Mouse (Mus musculus) fibroblast of lung, adult 2 months (primary cell): ENCODE data around the gene Cstf1.

ENCODE experiments used
- DNase-seq: peaks from one replicate; pipeline ENCODE4 v3.0.0-alpha.2; 2011; ENCODE audit warnings: low read depth

Gene Cstf1

DNA sequence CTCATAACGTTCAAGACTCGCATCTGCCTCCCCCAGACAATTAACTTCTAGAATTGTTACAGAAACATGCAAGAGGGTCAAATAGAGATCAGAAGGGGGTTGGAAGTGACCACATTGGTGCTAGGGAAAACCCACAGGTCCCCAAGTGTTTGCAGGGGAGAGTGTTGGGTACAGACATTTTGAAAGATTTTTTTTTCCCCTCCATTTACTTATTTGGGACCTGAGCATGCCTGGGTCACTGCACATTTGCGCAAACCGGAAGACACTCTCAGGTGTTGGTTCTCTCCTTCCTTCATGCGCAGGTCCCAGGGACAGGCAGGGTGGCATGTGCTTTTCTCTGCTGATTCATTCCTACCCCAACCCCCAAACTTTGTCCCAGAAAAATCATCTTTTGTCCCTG, 46.4 kb downstream of the Cstf1 start:
- DNase-seq: no peak

DNA sequence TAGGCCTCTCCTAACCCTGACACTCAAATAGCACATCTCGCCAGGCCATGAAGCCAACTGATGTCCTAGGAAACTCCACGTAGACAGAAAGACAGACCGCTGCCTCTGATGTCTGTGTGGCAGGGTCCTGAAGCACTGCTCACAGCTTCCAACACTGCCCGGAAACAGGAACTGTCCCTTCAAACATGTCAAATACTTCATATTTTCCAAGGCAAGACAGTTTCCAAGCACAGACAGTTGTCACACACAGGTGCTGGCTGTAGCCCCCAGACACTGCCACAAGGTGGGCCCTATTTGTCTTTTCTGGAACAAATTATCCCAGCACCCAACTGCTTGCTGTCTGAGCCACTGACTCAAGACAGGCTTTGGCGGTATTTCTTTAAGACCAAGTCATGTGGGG, 47.7 kb downstream of the Cstf1 start:
- DNase-seq: no peak

GRCm38 (mm10) chr2:172430609-172431008, 60.1 kb downstream of the Cstf1 start:
- no peak for DNase-seq
